ENCODE assay signal across 9 mouse cellular contexts in genomic region chr9:106356323-106356844, GRCm38 (mm10). TPM values are rescaled to one million over a fixed set of nuclear protein-coding genes. Genes with fewer than 3 reads are reported as not detected.
DNase-seq lines count a peak whose midpoint lies in the region; ATAC-seq lines count a peak whose summit lies in the region.
"Had no signal": no experiment of that assay in that cellular context is flagged by ENCODE, and none has a peak within 500 bp of the region (broad histone marks: within the 10 kb centered on the region; RNA-seq: fewer than 3 reads in every experiment).

No protein-coding gene starts in this region.

- peaks cover 82% of the 10 kb centered on the region for H3K4me1 ChIP-seq in forebrain, embryonic 10.5 days
- H3K4me1 ChIP-seq in forebrain, embryonic 14.5 days (ENCODE audit: control insufficient read depth, insufficient read depth, low read length), result no peaks in the 10 kb centered on the region
- H3K4me1 ChIP-seq in lung, embryonic 16.5 days (replicated peaks; ENCODE audit: control insufficient read depth, insufficient read depth, low read length), result peaks cover 14% of the 10 kb centered on the region
- no peaks in the 10 kb centered on the region for H3K4me1 ChIP-seq in neural tube, embryonic 14.5 days (ENCODE audit: control insufficient read depth, insufficient read depth, low read length)

- WGBS in forebrain, embryonic 10.5 days, result 64% methylated on average over 10 of the region's 10 CpGs
- 81% methylated on average over 8 of the region's 10 CpGs for WGBS in forebrain, embryonic 14.5 days
- 62% methylated on average over 7 of the region's 10 CpGs for WGBS in lung, embryonic 16.5 days
- WGBS in neural tube, embryonic 14.5 days, result 74% methylated on average over 10 of the region's 10 CpGs

- H3K27ac ChIP-seq in forebrain, embryonic 10.5 days, result peak overlapping the region; percentile 76
- H3K27ac ChIP-seq in forebrain, embryonic 14.5 days (ENCODE audit: low read depth, low read length), result no peak overlapping the region
- H3K27ac ChIP-seq in lung, embryonic 16.5 days (ENCODE audit: low read length), result peak overlapping the region; percentile 33; the same call in 1 of the 2 replicates
- H3K27ac ChIP-seq in neural tube, embryonic 14.5 days (ENCODE audit: low read depth, low read length), result no peak overlapping the region

- intact Hi-C loops in gastrocnemius, postnatal 14 days (cut with DNase I; ENCODE audit: low total_unique reads), result no loop called here

- no peak overlapping the region for H3K9ac ChIP-seq in forebrain, embryonic 14.5 days (ENCODE audit: low read length)
- no peak overlapping the region for H3K9ac ChIP-seq in lung, embryonic 16.5 days (ENCODE audit: low read length)
- H3K9ac ChIP-seq in neural tube, embryonic 14.5 days (replicated peaks; ENCODE audit: low read depth, low read length), result no peak overlapping the region

- H3K36me3 ChIP-seq in forebrain, embryonic 10.5 days (replicated peaks), result peaks cover 4% of the 10 kb centered on the region; the same call in 1 of the 2 replicates
- no peaks in the 10 kb centered on the region for H3K36me3 ChIP-seq in forebrain, embryonic 14.5 days (ENCODE audit: control insufficient read depth, insufficient read depth, low read length)
- no peaks in the 10 kb centered on the region for H3K36me3 ChIP-seq in lung, embryonic 16.5 days (ENCODE audit: control insufficient read depth, insufficient read depth, low read length)
- H3K36me3 ChIP-seq in neural tube, embryonic 14.5 days (ENCODE audit: control insufficient read depth, insufficient read depth, low read length), result no peaks in the 10 kb centered on the region

- peak; percentile 70 for DNase-seq in forebrain, embryonic 10.5 days (ENCODE audit: extremely low spot score, low spot score)
- no peak for DNase-seq in forebrain, embryonic 14.5 days (ENCODE audit: low spot score)
- no peak for DNase-seq in lung, postnatal 25 days (ENCODE audit: low spot score)
- DNase-seq in kidney, postnatal 36 days, result peak; percentile 52 to 60
- no peak for DNase-seq in frontal cortex, adult 2 months (ENCODE audit: extremely low spot score in 1 of 2, low spot score in 1 of 2)
- DNase-seq in gastrocnemius, postnatal 14 days, result no peak
- DNase-seq: cerebellum, postnatal 10 days had no signal

- H3K27me3 ChIP-seq in forebrain, embryonic 10.5 days (ENCODE audit: poor library complexity, severe bottlenecking), result no peaks in the 10 kb centered on the region
- H3K27me3 ChIP-seq in forebrain, embryonic 14.5 days (replicated peaks; ENCODE audit: control insufficient read depth, insufficient read depth, low read length), result no peaks in the 10 kb centered on the region
- H3K27me3 ChIP-seq in lung, embryonic 16.5 days (ENCODE audit: control insufficient read depth, insufficient read depth, low read depth, low read length), result no peaks in the 10 kb centered on the region
- no peaks in the 10 kb centered on the region for H3K27me3 ChIP-seq in neural tube, embryonic 14.5 days (ENCODE audit: control insufficient read depth, insufficient read depth, low read length)

- H3K4me2 ChIP-seq in forebrain, embryonic 14.5 days (ENCODE audit: low read length), result no peak overlapping the region
- H3K4me2 ChIP-seq in lung, embryonic 16.5 days (ENCODE audit: low read depth, low read length), result no peak overlapping the region
- no peak overlapping the region for H3K4me2 ChIP-seq in neural tube, embryonic 14.5 days (ENCODE audit: low read depth, low read length)

- no peaks in the 10 kb centered on the region for H3K9me3 ChIP-seq in forebrain, embryonic 10.5 days
- H3K9me3 ChIP-seq in forebrain, embryonic 14.5 days (replicated peaks; ENCODE audit: control insufficient read depth, low read length), result no peaks in the 10 kb centered on the region
- no peaks in the 10 kb centered on the region for H3K9me3 ChIP-seq in lung, embryonic 16.5 days (ENCODE audit: control insufficient read depth, low read length)
- no peaks in the 10 kb centered on the region for H3K9me3 ChIP-seq in neural tube, embryonic 14.5 days (ENCODE audit: control insufficient read depth, low read length)

- no peak for ATAC-seq in forebrain, embryonic 14.5 days
- ATAC-seq in lung, embryonic 16.5 days (ENCODE audit: low read depth), result peak; percentile 35
- 0 out of 2 replicates have a peak, but pooled peaks have one; percentile 28 for ATAC-seq in neural tube, embryonic 14.5 days (ENCODE audit: low read depth)

- peak overlapping the region; percentile 10 for H3K4me3 ChIP-seq in forebrain, embryonic 10.5 days
- H3K4me3 ChIP-seq in forebrain, embryonic 14.5 days (ENCODE audit: low read depth, low read length), result no peak overlapping the region
- no peak overlapping the region for H3K4me3 ChIP-seq in lung, embryonic 16.5 days (ENCODE audit: low read length)
- H3K4me3 ChIP-seq in neural tube, embryonic 14.5 days (ENCODE audit: low read depth, low read length), result no peak overlapping the region

RNA-seq across cellular contexts. Expression of gene Dusp7, which starts 12.0 kb away (rescaled TPM):
- 17.6 and 18.9 TPM in 2 replicates for polyA plus RNA-seq in forebrain, embryonic 10.5 days (2016; fragmentation: Nextera tagmentation; extraction: Ambion mirVana)
- polyA plus RNA-seq in forebrain, embryonic 14.5 days (2014; fragmentation: Nextera tagmentation; extraction: Ambion mirVana), result 10.2 and 11.3 TPM in 2 replicates
- polyA plus RNA-seq in lung, embryonic 16.5 days (2015; fragmentation: Nextera tagmentation; extraction: Ambion mirVana), result 12.9 and 13.7 TPM in 2 replicates
- polyA plus RNA-seq in neural tube, embryonic 14.5 days (2014; fragmentation: Nextera tagmentation; extraction: Ambion mirVana), result 18.7 and 19.3 TPM in 2 replicates
- polyA plus RNA-seq in frontal cortex, adult 2 months (2012; rRNA removed), result 92.3 and 101 TPM in 2 replicates
- 10 to 100 TPM; 13.9 to 17.6 TPM for total RNA-seq in gastrocnemius, postnatal 14 days (2021)

Comparison
In these comparisons a context has a peak if more than half of its experiments do, and no peak if none do; other contexts are left out.
1. DNase-seq: peak in forebrain, embryonic 10.5 days (single experiment) and kidney, postnatal 36 days (2 of 2); none in forebrain, embryonic 14.5 days (single experiment), lung, postnatal 25 days (single experiment), frontal cortex, adult 2 months (0 of 2) and gastrocnemius, postnatal 14 days (single experiment).
2. H3K27ac ChIP-seq: peak in forebrain, embryonic 10.5 days (single experiment) and lung, embryonic 16.5 days (single experiment); none in forebrain, embryonic 14.5 days (single experiment) and neural tube, embryonic 14.5 days (single experiment).